In the genomic region with DNA sequence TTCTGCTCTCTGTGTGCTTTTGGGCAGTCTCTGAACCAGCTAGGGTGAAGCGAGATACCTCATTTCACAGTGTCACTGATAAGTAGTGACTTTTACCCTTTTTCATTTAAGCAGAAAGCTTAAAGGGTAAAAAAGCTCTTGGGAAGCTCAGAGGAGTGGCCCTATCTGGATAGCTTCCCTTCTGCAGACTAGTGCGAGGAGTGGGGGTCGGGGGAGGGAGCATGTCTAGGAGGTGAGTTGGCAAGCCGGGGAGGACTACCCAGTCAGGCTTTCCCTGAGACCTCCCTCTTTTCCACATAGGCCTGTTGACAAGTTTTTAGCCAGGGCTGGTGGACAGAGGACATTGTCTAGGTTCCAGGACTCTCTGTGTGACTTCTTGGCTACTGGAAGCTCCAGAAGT, we compare ENCODE assay signal across 8 mouse cellular contexts. TPM values are rescaled to one million over a fixed set of nuclear protein-coding genes. Genes with fewer than 3 reads are reported as not detected.
A peak's percentile ranks its signal among the peaks of the same experiment; 100 is the strongest.
DNase-seq lines count a peak whose midpoint lies in the region; ATAC-seq and TF ChIP-seq lines count a peak whose summit lies in the region.

TSS of gene Spocd1 (plus strand) at position 301 of the 400 bp plus-strand sequence.

- no peaks in the 10 kb centered on the region for H3K9me3 ChIP-seq in heart, embryonic 14.5 days (ENCODE audit: control insufficient read depth, low read length)
- H3K9me3 ChIP-seq in hindbrain, embryonic 13.5 days = no peaks in the 10 kb centered on the region
- no peaks in the 10 kb centered on the region for H3K9me3 ChIP-seq in midbrain, embryonic 12.5 days

- no peaks in the 10 kb centered on the region for H3K36me3 ChIP-seq in heart, embryonic 14.5 days (ENCODE audit: control insufficient read depth, insufficient read depth, low read length)
- no peaks in the 10 kb centered on the region for H3K36me3 ChIP-seq in hindbrain, embryonic 13.5 days
- no peaks in the 10 kb centered on the region for H3K36me3 ChIP-seq in midbrain, embryonic 12.5 days

- no peak for ATAC-seq in heart, embryonic 14.5 days (ENCODE audit: insufficient number of reproducible peaks, insufficient read depth, low FRiP score, low read depth)
- ATAC-seq in hindbrain, embryonic 13.5 days (ENCODE audit: low FRiP score) = no peak
- no peak for ATAC-seq in midbrain, embryonic 12.5 days (ENCODE audit: low FRiP score, low read depth)

- peak within 1 kb of the TSS; percentile 57 for H3K4me2 ChIP-seq in heart, embryonic 14.5 days (ENCODE audit: low read length)
- peak within 1 kb of the TSS; percentile 36 for H3K4me2 ChIP-seq in hindbrain, embryonic 13.5 days
- H3K4me2 ChIP-seq in midbrain, embryonic 12.5 days (replicated peaks) = peak within 1 kb of the TSS; percentile 48

- peaks cover 20 to 21% of the 10 kb centered on the region in 2 experiments for H3K4me1 ChIP-seq in heart, embryonic 14.5 days (ENCODE audit: control insufficient read depth in 2 of 2, insufficient read depth in 2 of 2, low read length in 2 of 2)
- 0 out of 2 replicates have a peak, but pooled peaks cover 10% of the 10 kb centered on the region for H3K4me1 ChIP-seq in hindbrain, embryonic 13.5 days (replicated peaks)
- H3K4me1 ChIP-seq in midbrain, embryonic 12.5 days = peaks cover 9% of the 10 kb centered on the region; the same call in 1 of the 2 replicates
- H3K4me1 ChIP-seq in cerebellum, adult 2 months (ENCODE audit: control insufficient read depth, insufficient read depth, low read length) = no peaks in the 10 kb centered on the region

- no peak within 1 kb of the TSS for H3K4me3 ChIP-seq in heart, embryonic 14.5 days (ENCODE audit: control insufficient read depth in 1 of 2, insufficient read depth in 1 of 2, low read depth in 1 of 2, low read length in 2 of 2)
- H3K4me3 ChIP-seq in hindbrain, embryonic 13.5 days = no peak within 1 kb of the TSS
- 0 out of 2 replicates have a peak within 1 kb of the TSS, but pooled peaks have one; percentile 12 for H3K4me3 ChIP-seq in midbrain, embryonic 12.5 days
- H3K4me3 ChIP-seq in cerebellum, adult 2 months (replicated peaks; ENCODE audit: insufficient read depth, low read depth, low read length) = no peak within 1 kb of the TSS

- WGBS in heart, embryonic 14.5 days = 20% methylated on average over 4 of the region's 4 CpGs
- 47% methylated on average over 4 of the region's 4 CpGs for WGBS in hindbrain, embryonic 13.5 days
- 42% methylated on average over 4 of the region's 4 CpGs for WGBS in midbrain, embryonic 12.5 days
- WGBS in cerebellum, adult 2 months = 57% methylated on average over 4 of the region's 4 CpGs

- peak within 1 kb of the TSS; percentile 17 to 25; a peak in 1 of 4 replicates for H3K27ac ChIP-seq in heart, embryonic 14.5 days (replicated peaks in 1 of 2; ENCODE audit: control insufficient read depth in 1 of 2, insufficient read depth in 1 of 2, low read depth in 2 of 2, low read length in 2 of 2)
- H3K27ac ChIP-seq in hindbrain, embryonic 13.5 days = no peak within 1 kb of the TSS
- no peak within 1 kb of the TSS for H3K27ac ChIP-seq in midbrain, embryonic 12.5 days (replicated peaks)
- no peak within 1 kb of the TSS for H3K27ac ChIP-seq in cerebellum, adult 2 months (ENCODE audit: insufficient read depth, low read length)

- H3K9ac ChIP-seq in heart, embryonic 14.5 days (ENCODE audit: low read length) = peak within 1 kb of the TSS; percentile 27; the same call in 1 of the 2 replicates
- no peak within 1 kb of the TSS for H3K9ac ChIP-seq in hindbrain, embryonic 13.5 days
- no peak within 1 kb of the TSS; the same call in 1 of the 2 replicates for H3K9ac ChIP-seq in midbrain, embryonic 12.5 days (replicated peaks)

- no peak for TF ChIP-seq CTCF in cerebellum, adult 2 months (IDR thresholded peaks at IDR 0.05; ENCODE audit: borderline replicate concordance, insufficient read depth, low read depth, low read length)

- H3K27me3 ChIP-seq in heart, embryonic 14.5 days (ENCODE audit: control insufficient read depth, insufficient read depth, low read length) = no peaks in the 10 kb centered on the region
- 0 out of 2 replicates have a peak, but pooled peaks cover 5% of the 10 kb centered on the region for H3K27me3 ChIP-seq in hindbrain, embryonic 13.5 days
- peaks cover 10% of the 10 kb centered on the region for H3K27me3 ChIP-seq in midbrain, embryonic 12.5 days
- H3K27me3 ChIP-seq in cerebellum, adult 2 months (ENCODE audit: control insufficient read depth, insufficient read depth, low read length) = no peaks in the 10 kb centered on the region

- no peak for DNase-seq in heart, adult 11 months
- DNase-seq in NIH3T3 (ENCODE audit: low read depth) = peak; percentile 40
- DNase-seq in cerebellum, adult 2 months = no peak
- DNase-seq in thymus, postnatal 14 days = no peak
- no peak for DNase-seq in spleen, postnatal 10 days (ENCODE audit: low spot score in 2 of 2)

- no peak for TF ChIP-seq POLR2A in cerebellum, adult 2 months (IDR thresholded peaks at IDR 0.05; ENCODE audit: borderline replicate concordance, insufficient read depth, low read length)

RNA-seq across cellular contexts. Expression of gene Spocd1, which starts in this region (rescaled TPM):
- polyA plus RNA-seq in heart, embryonic 14.5 days (2014; fragmentation: Nextera tagmentation; extraction: Ambion mirVana) = 0.24 and 0.47 TPM in 2 replicates
- not detected in 2 replicates for polyA plus RNA-seq in hindbrain, embryonic 13.5 days (2015; fragmentation: Nextera tagmentation; extraction: Ambion mirVana)
- not detected in 2 replicates for polyA plus RNA-seq in midbrain, embryonic 12.5 days (2016; fragmentation: Nextera tagmentation; extraction: Ambion mirVana)
- polyA plus RNA-seq in cerebellum, adult 2 months (2012; rRNA removed) = 0.27 and 0.29 TPM in 2 replicates

Comparison
In these comparisons a context has a peak if more than half of its experiments do, and no peak if none do; other contexts are left out.
1. H3K27ac ChIP-seq: peak in heart, embryonic 14.5 days (2 of 2); none in hindbrain, embryonic 13.5 days (single experiment), midbrain, embryonic 12.5 days (single experiment) and cerebellum, adult 2 months (single experiment).
2. Peak in every context shown above with its lines, with median percentiles within 50 percentile points of each other: H3K4me2 ChIP-seq.